Mouse (Mus musculus): ENCODE measurements at regions not wholly inside any gene's neighbourhood (a gene's known extent, or its start where the extent isn't known, plus 50 kb on each side); places are given as distances from the start of the nearest gene placed in this dataset.

GRCm38 (mm10) chr10:12302396-12302795, 566.8 kb downstream of the Utrn start:
- TF ChIP-seq EP300 (optimal IDR thresholded peaks at IDR 0.05) (no peak), CTCF (IDR thresholded peaks at IDR 0.05; ENCODE audit: low read depth) (no peak)

Data from stomach, postnatal 0 days (tissue).